Mouse (Mus musculus) embryonic stem cell, embryonic (primary cell): Measurements from ENCODE around the gene Trappc4.

Experiments used
- CTCF ChIA-PET, 4 experiments: fragments of 300-600 bp in 2 of 4; fragments of 350-600 bp in 2 of 4; sonication (Branson Sonifier 250); formaldehyde crosslinking; loops; one replicate each; lab custom pipeline; 2022; ENCODE audit warnings: inconsistent platforms in 2 of 4; lab: Charles Lee
- POLR2A ChIA-PET, 4 experiments: fragments of 300-600 bp in 2 of 4; fragments of 350-600 bp in 2 of 4; sonication (Branson Sonifier 250); formaldehyde crosslinking; loops; one replicate each; lab custom pipeline; 2022; ENCODE audit warnings: antibody characterized with exemption in 4 of 4, inconsistent platforms in 1 of 4; lab: Charles Lee

Gene Trappc4

GRCm38 (mm10) chr9:44396684-44397411 is 10.6 kb downstream of the Trappc4 start, which contains the start of gene Slc37a4:
Gene Slc37a4, plus strand, starts transcription at chr9:44396852.
- ChIA-PET POLR2A (interaction anchor here (0.5 to 7.2 kb wide), 54 partner anchors 8 to 659 kb away, joined by 3 to 101 read pairs (median 6); partner anchors contain the start of genes Ccdc84 (in 3 of the 4), H2afx (in 3 of the 4), Hyou1 (in 3 of the 4) and Rps25 (in 3 of the 4)), CTCF (interaction anchor here in 3 of 4 experiments (0.5 to 1.2 kb wide), 6 partner anchors 19 to 280 kb away, joined by 3 to 8 read pairs (median 3); partner anchors contain the start of genes Ccdc84 (in 1 of the 3) and Vps11 (in 1 of the 3))

GRCm38 (mm10) chr9:44391466-44391865 is 15.9 kb downstream of the Trappc4 start:
- ChIA-PET CTCF (interaction anchor here in 2 of 4 experiments (1.0 kb wide), 2 partner anchors 12 to 27 kb away, joined by 3 to 4 read pairs; no protein-coding TSS in a partner anchor), POLR2A (interaction anchor here in 2 of 4 experiments (0.6 to 4.2 kb wide), 5 partner anchors 12 to 54 kb away, joined by 3 to 19 read pairs (median 7); partner anchors contain the start of gene Hyou1 (in 2 of the 2))

GRCm38 (mm10) chr9:44389273-44389672 is 18.1 kb downstream of the Trappc4 start:
- POLR2A ChIA-PET, result interaction anchor here in 3 of 4 experiments (0.6 to 4.1 kb wide), 18 partner anchors 7 to 90 kb away, joined by 3 to 43 read pairs (median 5); partner anchors contain the start of genes H2afx (in 2 of the 3), Hyou1 (in 2 of the 3), Trappc4 (in 2 of the 3) and Hmbs (in 1 of the 3)
- CTCF ChIA-PET, result interaction anchor here in 3 of 4 experiments (0.6 to 2.2 kb wide), 9 partner anchors 10 to 280 kb away, joined by 3 to 9 read pairs (median 5); partner anchors contain the start of genes Hyou1 (in 2 of the 3), C2cd2l (in 1 of the 3) and Vps11 (in 1 of the 3)

GRCm38 (mm10) chr9:44387221-44387620 is 20.2 kb downstream of the Trappc4 start:
- ChIA-PET CTCF (interaction anchor here in 2 of 4 experiments (0.5 to 2.2 kb wide), 5 partner anchors 8 to 311 kb away, joined by 3 to 9 read pairs (median 4); partner anchors contain the start of genes Hyou1 (in 1 of the 2) and Vps11 (in 1 of the 2)), POLR2A (interaction anchor here in 3 of 4 experiments (0.7 to 4.1 kb wide), 22 partner anchors 8 to 153 kb away, joined by 3 to 43 read pairs (median 6); partner anchors contain the start of genes Slc37a4 (in 3 of the 3), Ccdc84 (in 2 of the 3), H2afx (in 2 of the 3) and Hyou1 (in 2 of the 3))

GRCm38 (mm10) chr9:44384596-44384995 is 22.8 kb downstream of the Trappc4 start:
- CTCF ChIA-PET, result interaction anchor here in 3 of 4 experiments (0.5 to 1.3 kb wide), 4 partner anchors 23 to 664 kb away, joined by 3 to 4 read pairs (median 3); partner anchors contain the start of gene Vps11 (in 1 of the 3)

GRCm38 (mm10) chr9:44379862-44380261 is 27.5 kb downstream of the Trappc4 start:
- CTCF ChIA-PET, result interaction anchor here (0.6 to 2.0 kb wide), 20 partner anchors 9 to 286 kb away, joined by 3 to 29 read pairs (median 4); partner anchors contain the start of genes Vps11 (in 3 of the 4), Bcl9l (in 1 of the 4), Ccdc84 (in 1 of the 4) and H2afx (in 1 of the 4)
- POLR2A ChIA-PET, result interaction anchor here (0.6 to 12.1 kb wide), 77 partner anchors 8 to 388 kb away, joined by 3 to 160 read pairs (median 7); partner anchors contain the start of genes Vps11 (in 4 of the 4), Cbl (in 3 of the 4), Ccdc84 (in 3 of the 4) and H2afx (in 3 of the 4)

More at GRCm38 (mm10) chr9:44384596-44384995, 22.8 kb downstream of the Trappc4 start:
- POLR2A ChIA-PET, result interaction anchor here in 3 of 4 experiments (0.6 to 12.1 kb wide), 21 partner anchors 9 to 79 kb away, joined by 3 to 160 read pairs (median 4); partner anchors contain the start of genes Vps11 (in 3 of the 3), Rps25 (in 2 of the 3), Slc37a4 (in 2 of the 3) and C2cd2l (in 1 of the 3)

GRCm38 (mm10) chr9:44379054-44379834 is 28.2 kb downstream of the Trappc4 start, which contains the start of gene Hyou1:
Gene Hyou1, plus strand, starts transcription at chr9:44379490.
- ChIA-PET POLR2A (interaction anchor here (0.5 to 12.1 kb wide), 104 partner anchors 9 to 395 kb away, joined by 3 to 160 read pairs (median 5); partner anchors contain the start of genes Vps11 (in 4 of the 4), Cbl (in 3 of the 4), Ccdc84 (in 3 of the 4) and H2afx (in 3 of the 4)), CTCF (interaction anchor here (0.5 to 2.0 kb wide), 29 partner anchors 9 to 285 kb away, joined by 3 to 29 read pairs (median 4); partner anchors contain the start of genes Vps11 (in 3 of the 4), Bcl9l (in 1 of the 4), C2cd2l (in 1 of the 4) and Ccdc84 (in 1 of the 4))

GRCm38 (mm10) chr9:44378153-44378730 is 29.2 kb downstream of the Trappc4 start:
- ChIA-PET CTCF (interaction anchor here in 3 of 4 experiments (0.9 to 2.0 kb wide), 11 partner anchors 10 to 284 kb away, joined by 3 to 29 read pairs (median 6); partner anchors contain the start of genes C2cd2l (in 1 of the 3), Ccdc84 (in 1 of the 3) and Vps11 (in 1 of the 3)), POLR2A (interaction anchor here in 3 of 4 experiments (0.5 to 12.1 kb wide), 66 partner anchors 10 to 389 kb away, joined by 3 to 160 read pairs (median 10); partner anchors contain the start of genes Cbl (in 3 of the 3), H2afx (in 3 of the 3), Hmbs (in 3 of the 3) and Slc37a4 (in 3 of the 3))

GRCm38 (mm10) chr9:44377335-44377734 is 30.1 kb downstream of the Trappc4 start:
- ChIA-PET CTCF (interaction anchor here in 2 of 4 experiments (0.6 to 1.3 kb wide), 4 partner anchors 13 to 1420 kb away, joined by 3 to 4 read pairs (median 3); partner anchors contain the start of gene Slc37a4 (in 1 of the 2)), POLR2A (interaction anchor here (0.6 to 12.1 kb wide), 15 partner anchors 11 to 128 kb away, joined by 3 to 160 read pairs (median 3); partner anchors contain the start of genes Vps11 (in 2 of the 4), H2afx (in 1 of the 4), Rps25 (in 1 of the 4) and Slc37a4 (in 1 of the 4))

- POLR2A ChIA-PET, result interaction anchor here in 2 of 4 experiments (0.6 to 12.1 kb wide), 7 partner anchors 8 to 177 kb away, joined by 3 to 160 read pairs (median 13); partner anchors contain the start of genes H2afx (in 2 of the 2), Rps25 (in 1 of the 2), Trappc4 (in 1 of the 2) and Vps11 (in 1 of the 2)
- CTCF ChIA-PET, result no interaction called here
These were observed 31.3 kb downstream of the Trappc4 start for GRCm38 (mm10) chr9:44376141-44376540.

- POLR2A ChIA-PET, result interaction anchor here in 2 of 4 experiments (0.9 to 1.6 kb wide), 4 partner anchors 9 to 12 kb away, joined by 3 to 9 read pairs (median 5); partner anchors contain the start of gene Vps11 (in 2 of the 2)
- CTCF ChIA-PET, result interaction anchor here in 1 of 4 experiments (0.6 to 1.2 kb wide), 3 partner anchors 9 to 213 kb away, joined by 3 to 18 read pairs (median 8); partner anchors contain the start of gene Vps11
These were observed 34.0 kb downstream of the Trappc4 start for GRCm38 (mm10) chr9:44373386-44373785.

GRCm38 (mm10) chr9:44364480-44364879 is 42.9 kb downstream of the Trappc4 start:
- ChIA-PET POLR2A (interaction anchor here in 3 of 4 experiments (0.5 to 8.7 kb wide), 19 partner anchors 9 to 307 kb away, joined by 3 to 120 read pairs (median 3); partner anchors contain the start of genes Hyou1 (in 3 of the 3), H2afx (in 2 of the 3), Dpagt1 (in 1 of the 3) and Hmbs (in 1 of the 3)), CTCF (interaction anchor here in 3 of 4 experiments (0.5 to 2.0 kb wide), 17 partner anchors 9 to 291 kb away, joined by 3 to 18 read pairs (median 3); partner anchors contain the start of genes Hmbs (in 2 of the 3), Hyou1 (in 2 of the 3) and Ccdc84 (in 1 of the 3))

- ChIA-PET POLR2A (interaction anchor here (0.6 to 8.7 kb wide), 97 partner anchors 8 to 1677 kb away, joined by 3 to 120 read pairs (median 5); partner anchors contain the start of genes Hyou1 (in 4 of the 4), Cbl (in 3 of the 4), Dpagt1 (in 3 of the 4) and H2afx (in 3 of the 4)), CTCF (interaction anchor here (0.6 to 2.6 kb wide), 61 partner anchors 9 to 965 kb away, joined by 3 to 29 read pairs (median 4); partner anchors contain the start of genes Hyou1 (in 3 of the 4), Bcl9l (in 2 of the 4), H2afx (in 2 of the 4) and Hmbs (in 2 of the 4))
These were observed 45.5 kb downstream of the Trappc4 start for GRCm38 (mm10) chr9:44361931-44362330.

GRCm38 (mm10) chr9:44361190-44361917 is 46.0 kb downstream of the Trappc4 start, which contains the start of gene Vps11:
Gene Vps11, minus strand, starts transcription at chr9:44361670.
- POLR2A ChIA-PET, result interaction anchor here (0.6 to 8.7 kb wide), 113 partner anchors 7 to 1677 kb away, joined by 3 to 120 read pairs (median 4); partner anchors contain the start of genes Hyou1 (in 4 of the 4), C2cd2l (in 3 of the 4), Cbl (in 3 of the 4) and Dpagt1 (in 3 of the 4)
- CTCF ChIA-PET, result interaction anchor here (0.5 to 2.6 kb wide), 71 partner anchors 8 to 965 kb away, joined by 3 to 29 read pairs (median 4); partner anchors contain the start of genes Hmbs (in 3 of the 4), Hyou1 (in 3 of the 4), Bcl9l (in 2 of the 4) and Cbl (in 2 of the 4)
